Mouse (Mus musculus) layer of hippocampus, adult 2 months (tissue): ENCODE data around the gene 0610030E20Rik. TPM values are rescaled to one million over a fixed set of nuclear protein-coding genes. Genes with fewer than 3 reads are reported as not detected.

Experiments
- DNase-seq, 2 experiments: peaks; one replicate each; pipeline ENCODE4 v3.0.0; 2022; ENCODE audit warnings: low spot score in 2 of 2
- H3K27ac ChIP-seq: fragments of 200-600 bp; 2 replicates; pipeline ENCODE4 v1.8.1; 2022
- H3K4me3 ChIP-seq: fragments of 200-600 bp; 2 replicates; pipeline ENCODE4 v1.8.1; 2022; ENCODE audit warnings: mild to moderate bottlenecking
- CTCF ChIP-seq: fragments of 200-600 bp; conservative IDR thresholded peaks from 2 replicates; pipeline ENCODE4 v1.8.1; 2022; ENCODE audit warnings: antibody characterized with exemption, mild to moderate bottlenecking, moderate library complexity
- long read RNA-seq, 2 experiments: library from polyadenylated mRNA; stranded (forward); transcript quantifications; one replicate each; pipeline ENCODE4 v2.0.0; 2021; ENCODE audit warnings: borderline mapping rate in 2 of 2
- total RNA-seq, 2 experiments: library from RNA; stranded (reverse); gene quantifications; 2 replicates each; pipeline ENCODE4 v1.2.3; 2021

0610030E20Rik gene
- total RNA-seq: 10 to 100 TPM; 17.4 to 19.0 TPM
- long read RNA-seq, experiment 1, full-length matches to known transcripts: 5 of 8 reads
- long read RNA-seq, experiment 1, partial matches to known transcripts: 0 of 8 reads
- long read RNA-seq, experiment 1, other reads (novel, unspliced or antisense): 3 of 8 reads
- long read RNA-seq, experiment 2, full-length matches to known transcripts: 2 of 3 reads
- long read RNA-seq, experiment 2, partial matches to known transcripts: 0 of 3 reads
- long read RNA-seq, experiment 2, other reads (novel, unspliced or antisense): 1 of 3 reads

- TF ChIP-seq CTCF: peak; percentile 39
Measured at GRCm38 (mm10) chr6:72347166-72347941, at the start of gene 0610030E20Rik. Gene 0610030E20Rik, plus strand, starts transcription at chr6:72347317.

GRCm38 (mm10) chr6:72297825-72298224 is 49.3 kb upstream of the 0610030E20Rik start:
- H3K27ac ChIP-seq: no peak overlapping the region
- no peak for DNase-seq
- no peak for TF ChIP-seq CTCF
- no peak overlapping the region for H3K4me3 ChIP-seq

More at GRCm38 (mm10) chr6:72347166-72347941, at the start of gene 0610030E20Rik:
- DNase-seq: peak; percentile 74
- H3K27ac ChIP-seq: peak within 1 kb of the TSS; percentile 99
- H3K4me3 ChIP-seq: peak within 1 kb of the TSS; percentile 85

- no peak for TF ChIP-seq CTCF
- Histone ChIP-seq H3K27ac (no peak overlapping the region), H3K4me3 (no peak overlapping the region)
- DNase-seq: no peak
Measured at GRCm38 (mm10) chr6:72302349-72302925, 44.7 kb upstream of the 0610030E20Rik start.

- no peak for DNase-seq
- Histone ChIP-seq H3K27ac (no peak overlapping the region), H3K4me3 (no peak overlapping the region)
- TF ChIP-seq CTCF: no peak
Measured at GRCm38 (mm10) chr6:72303510-72303909, 43.6 kb upstream of the 0610030E20Rik start.

GRCm38 (mm10) chr6:72312198-72312597 is 34.9 kb upstream of the 0610030E20Rik start:
- Histone ChIP-seq H3K27ac (no peak overlapping the region), H3K4me3 (no peak overlapping the region)
- TF ChIP-seq CTCF: no peak
- DNase-seq: no peak

GRCm38 (mm10) chr6:72313124-72313867 is 33.8 kb upstream of the 0610030E20Rik start:
- no peak for TF ChIP-seq CTCF
- H3K4me3 ChIP-seq: no peak overlapping the region
- no peak for DNase-seq
- no peak overlapping the region for H3K27ac ChIP-seq

- no peak for DNase-seq
- Histone ChIP-seq H3K4me3 (no peak overlapping the region), H3K27ac (no peak overlapping the region)
- TF ChIP-seq CTCF: no peak
Measured at GRCm38 (mm10) chr6:72315384-72315783, 31.7 kb upstream of the 0610030E20Rik start.

GRCm38 (mm10) chr6:72316044-72316443 is 31.1 kb upstream of the 0610030E20Rik start:
- no peak for DNase-seq
- TF ChIP-seq CTCF: no peak
- H3K27ac ChIP-seq: no peak overlapping the region
- H3K4me3 ChIP-seq: no peak overlapping the region

- Histone ChIP-seq H3K27ac (peak overlapping the region; percentile 73), H3K4me3 (no peak overlapping the region)
- no peak for DNase-seq
- no peak for TF ChIP-seq CTCF
Measured at GRCm38 (mm10) chr6:72318440-72318839, 28.7 kb upstream of the 0610030E20Rik start.

GRCm38 (mm10) chr6:72319019-72319418 is 28.1 kb upstream of the 0610030E20Rik start:
- peak; percentile 63 to 78 for DNase-seq
- Histone ChIP-seq H3K27ac (peak overlapping the region; percentile 73), H3K4me3 (no peak overlapping the region)
- TF ChIP-seq CTCF: peak; percentile 81

- no peak for DNase-seq
- no peak overlapping the region for H3K4me3 ChIP-seq
- no peak for TF ChIP-seq CTCF
Measured at GRCm38 (mm10) chr6:72322936-72323335, 24.2 kb upstream of the 0610030E20Rik start.

GRCm38 (mm10) chr6:72323786-72324508 is 23.2 kb upstream of the 0610030E20Rik start:
- TF ChIP-seq CTCF: no peak
- no peak for DNase-seq

More at GRCm38 (mm10) chr6:72322936-72323335, 24.2 kb upstream of the 0610030E20Rik start:
- H3K27ac ChIP-seq: no peak overlapping the region

More at GRCm38 (mm10) chr6:72323786-72324508, 23.2 kb upstream of the 0610030E20Rik start:
- no peak overlapping the region for H3K27ac ChIP-seq
- H3K4me3 ChIP-seq: no peak overlapping the region
